ENCODE assay signal across 8 mouse cellular contexts in the genomic region with DNA sequence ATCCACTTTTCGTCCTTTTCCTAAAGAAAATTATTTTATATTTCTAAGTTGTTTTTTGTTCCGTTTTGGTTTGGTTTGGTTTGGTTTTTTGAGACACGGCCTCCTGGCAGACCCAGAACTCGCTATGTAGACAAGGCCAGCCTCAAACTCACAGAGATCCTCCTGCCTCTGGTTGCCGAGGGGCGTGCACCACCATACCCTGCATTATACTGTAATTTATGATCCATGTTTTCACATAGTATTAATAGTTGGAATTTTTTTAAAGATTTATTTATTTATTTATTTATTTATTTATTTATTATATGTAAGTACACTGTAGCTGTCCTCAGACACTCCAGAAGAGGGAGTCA. TPM values are rescaled to one million over a fixed set of nuclear protein-coding genes. Genes with fewer than 3 reads are reported as not detected.
DNase-seq lines count a peak whose midpoint lies in the region; ATAC-seq and TF ChIP-seq lines count a peak whose summit lies in the region.

No protein-coding gene starts in this region.

- no peak for ATAC-seq in embryonic facial prominence, embryonic 13.5 days (ENCODE audit: insufficient number of reproducible peaks, insufficient read depth, low FRiP score, low TSS enrichment, low read depth)
- ATAC-seq in neural tube, embryonic 13.5 days (ENCODE audit: low read depth): peak; percentile 66

- H3K36me3 ChIP-seq in embryonic facial prominence, embryonic 13.5 days: peaks cover 4% of the 10 kb centered on the region
- peaks cover 5% of the 10 kb centered on the region; the same call in 1 of the 2 replicates for H3K36me3 ChIP-seq in limb, embryonic 10.5 days
- H3K36me3 ChIP-seq in neural tube, embryonic 13.5 days: 0 out of 2 replicates have a peak, but pooled peaks cover 3% of the 10 kb centered on the region

- H3K4me3 ChIP-seq in left cerebral cortex, adult 2 months: peak overlapping the region; percentile 80
- H3K4me3 ChIP-seq in embryonic facial prominence, embryonic 13.5 days: peak overlapping the region; percentile 81
- peak overlapping the region; percentile 85 for H3K4me3 ChIP-seq in limb, embryonic 10.5 days
- H3K4me3 ChIP-seq in neural tube, embryonic 13.5 days: peak overlapping the region; percentile 63

- H3K4me1 ChIP-seq in embryonic facial prominence, embryonic 13.5 days: peaks cover 11% of the 10 kb centered on the region
- H3K4me1 ChIP-seq in limb, embryonic 10.5 days: peaks cover 8% of the 10 kb centered on the region; the same call in 1 of the 2 replicates
- H3K4me1 ChIP-seq in neural tube, embryonic 13.5 days (replicated peaks): peaks cover 21% of the 10 kb centered on the region

- no peak for DNase-seq in left cerebral cortex, adult 2 months (ENCODE audit: extremely low spot score in 1 of 2, low spot score in 2 of 2)
- no peak for DNase-seq in left cerebral cortex, adult 11 months (ENCODE audit: low spot score)
- no peak for DNase-seq in limb, embryonic 10.5 days (ENCODE audit: low spot score)
- DNase-seq in retina, postnatal 1 day: no peak
- no peak for DNase-seq in cerebellum, adult 11-12 months
- DNase-seq in urinary bladder, postnatal 4 days (ENCODE audit: low spot score in 2 of 2): no peak

- peak overlapping the region; percentile 99 for H3K27ac ChIP-seq in left cerebral cortex, adult 2 months
- H3K27ac ChIP-seq in embryonic facial prominence, embryonic 13.5 days: no peak overlapping the region
- peak overlapping the region; percentile 95; the same call in 1 of the 2 replicates for H3K27ac ChIP-seq in limb, embryonic 10.5 days
- peak overlapping the region; percentile 95 for H3K27ac ChIP-seq in neural tube, embryonic 13.5 days (replicated peaks)

- no peaks in the 10 kb centered on the region for H3K9me3 ChIP-seq in embryonic facial prominence, embryonic 13.5 days
- no peaks in the 10 kb centered on the region for H3K9me3 ChIP-seq in limb, embryonic 10.5 days (replicated peaks)
- no peaks in the 10 kb centered on the region for H3K9me3 ChIP-seq in neural tube, embryonic 13.5 days

- no peak for TF ChIP-seq CTCF in left cerebral cortex, adult 2 months (IDR thresholded peaks at IDR 0.05)

- intact Hi-C loops in left cerebral cortex, adult 2 months (cut with DNase I): loop anchor here (1.0 to 5.0 kb wide), 3 partner anchors 21 to 665 kb away; a partner anchor contains a TSS

- no peaks in the 10 kb centered on the region for H3K27me3 ChIP-seq in embryonic facial prominence, embryonic 13.5 days
- H3K27me3 ChIP-seq in limb, embryonic 10.5 days (ENCODE audit: low read depth, poor library complexity, severe bottlenecking): no peaks in the 10 kb centered on the region
- H3K27me3 ChIP-seq in neural tube, embryonic 13.5 days: no peaks in the 10 kb centered on the region

- H3K9ac ChIP-seq in embryonic facial prominence, embryonic 13.5 days: peak overlapping the region; percentile 94
- peak overlapping the region; percentile 82 for H3K9ac ChIP-seq in neural tube, embryonic 13.5 days

- H3K4me2 ChIP-seq in embryonic facial prominence, embryonic 13.5 days: peak overlapping the region; percentile 78
- peak overlapping the region; percentile 88 for H3K4me2 ChIP-seq in neural tube, embryonic 13.5 days

- WGBS in embryonic facial prominence, embryonic 13.5 days: 18% methylated on average over 6 of the region's 6 CpGs
- WGBS in limb, embryonic 10.5 days: 30% methylated on average over 6 of the region's 6 CpGs
- WGBS in neural tube, embryonic 13.5 days: 19% methylated on average over 6 of the region's 6 CpGs

RNA-seq across cellular contexts. Expression of a gene that starts 0.4 kb away (rescaled TPM):
- 10 to 100 TPM; 67.7 to 71.0 TPM for total RNA-seq in left cerebral cortex, adult 2 months (2021)
- polyA plus RNA-seq in embryonic facial prominence, embryonic 13.5 days (2015; fragmentation: Nextera tagmentation; extraction: Ambion mirVana): 28.6 and 28.7 TPM in 2 replicates
- 15.4 and 20.3 TPM in 2 replicates for polyA plus RNA-seq in limb, embryonic 10.5 days (2016; fragmentation: Nextera tagmentation; extraction: Ambion mirVana)
- polyA plus RNA-seq in neural tube, embryonic 13.5 days (2015; fragmentation: Nextera tagmentation; extraction: Ambion mirVana): 26.8 and 29.1 TPM in 2 replicates

RNA-seq across cellular contexts. Expression of a gene that starts 25.7 kb away (rescaled TPM):
- 10 to 100 TPM; 68.0 to 68.4 TPM for total RNA-seq in left cerebral cortex, adult 2 months (2021)
- 126 and 135 TPM in 2 replicates for polyA plus RNA-seq in embryonic facial prominence, embryonic 13.5 days (2015; fragmentation: Nextera tagmentation; extraction: Ambion mirVana)
- polyA plus RNA-seq in limb, embryonic 10.5 days (2016; fragmentation: Nextera tagmentation; extraction: Ambion mirVana): 125 and 131 TPM in 2 replicates
- 143 and 168 TPM in 2 replicates for polyA plus RNA-seq in neural tube, embryonic 13.5 days (2015; fragmentation: Nextera tagmentation; extraction: Ambion mirVana)

RNA-seq across cellular contexts. Expression of a gene that starts 40.9 kb away (rescaled TPM):
- total RNA-seq in left cerebral cortex, adult 2 months (2021): 1 to 10 TPM; 5.4 to 9.5 TPM
- polyA plus RNA-seq in embryonic facial prominence, embryonic 13.5 days (2015; fragmentation: Nextera tagmentation; extraction: Ambion mirVana): 10.1 and 12.1 TPM in 2 replicates
- 4.1 and 9.6 TPM in 2 replicates for polyA plus RNA-seq in limb, embryonic 10.5 days (2016; fragmentation: Nextera tagmentation; extraction: Ambion mirVana)
- 3.5 and 8.8 TPM in 2 replicates for polyA plus RNA-seq in neural tube, embryonic 13.5 days (2015; fragmentation: Nextera tagmentation; extraction: Ambion mirVana)

RNA-seq across cellular contexts. Expression of a gene that starts 47.1 kb away (rescaled TPM):
- 10 to 100 TPM; 54.9 to 67.2 TPM for total RNA-seq in left cerebral cortex, adult 2 months (2021)
- 180 and 187 TPM in 2 replicates for polyA plus RNA-seq in embryonic facial prominence, embryonic 13.5 days (2015; fragmentation: Nextera tagmentation; extraction: Ambion mirVana)
- polyA plus RNA-seq in limb, embryonic 10.5 days (2016; fragmentation: Nextera tagmentation; extraction: Ambion mirVana): 155 and 158 TPM in 2 replicates
- polyA plus RNA-seq in neural tube, embryonic 13.5 days (2015; fragmentation: Nextera tagmentation; extraction: Ambion mirVana): 180 and 183 TPM in 2 replicates
